Mouse (Mus musculus) stomach, postnatal 0 days (tissue): ENCODE data around the gene Ttc34. TPM values are rescaled to one million over a fixed set of nuclear protein-coding genes. Genes with fewer than 3 reads are reported as not detected.

ENCODE experiments used
- ATAC-seq: fragments of 200-750 bp; cut with Nextera tagmentation; 2 replicates; pipeline ENCODE4 v1.8.0; 2017; ENCODE audit not compliant: low FRiP score, low TSS enrichment
- DNase-seq: peaks from one replicate; pipeline ENCODE4 v3.0.0-alpha.2; 2016; ENCODE audit warnings: low spot score
- H3K27ac ChIP-seq: fragments of 300-500 bp; sonication (generic); replicated peaks from 2 replicates; pipeline ENCODE4 v1.5.1; 2014; ENCODE audit warnings: mild to moderate bottlenecking, control low read depth
- H3K27me3 ChIP-seq: fragments of 300-500 bp; sonication (generic); 2 replicates; pipeline ENCODE4 v1.6.1; 2014; ENCODE audit warnings: low read length; ENCODE audit not compliant: control insufficient read depth, insufficient read depth
- H3K36me3 ChIP-seq: fragments of 300-500 bp; sonication (generic); 2 replicates; pipeline ENCODE4 v1.6.1; 2014; ENCODE audit warnings: low read length, mixed read lengths; ENCODE audit not compliant: control insufficient read depth, insufficient read depth
- H3K4me1 ChIP-seq: fragments of 300-500 bp; sonication (generic); replicated peaks from 2 replicates; pipeline ENCODE4 v1.6.1; 2014; ENCODE audit warnings: antibody characterized with exemption; ENCODE audit not compliant: control insufficient read depth, insufficient read depth
- H3K4me2 ChIP-seq: fragments of 300-500 bp; sonication (generic); replicated peaks from 2 replicates; pipeline ENCODE4 v1.6.1; 2014; ENCODE audit warnings: low read depth, mild to moderate bottlenecking, control low read depth, moderate library complexity
- H3K4me3 ChIP-seq: fragments of 300-500 bp; sonication (generic); 2 replicates; pipeline ENCODE4 v1.5.1; 2014; ENCODE audit warnings: low read depth, low read length, control low read depth
- H3K9ac ChIP-seq: fragments of 300-500 bp; sonication (generic); 2 replicates; pipeline ENCODE4 v1.6.1; 2014; ENCODE audit warnings: mild to moderate bottlenecking, low read length, control low read depth, mixed read lengths
- H3K9me3 ChIP-seq: fragments of 300-500 bp; sonication (generic); 2 replicates; pipeline ENCODE4 v1.6.1; 2016; ENCODE audit warnings: low read length; ENCODE audit not compliant: control insufficient read depth
- CTCF ChIP-seq: IDR thresholded peaks from 2 replicates; pipeline ENCODE4 v1.5.1; 2016; ENCODE audit warnings: antibody characterized with exemption, low read depth, mild to moderate bottlenecking, moderate library complexity
- EP300 ChIP-seq: optimal IDR thresholded peaks from 2 replicates; pipeline ENCODE3; 2016; ENCODE audit warnings: antibody characterized with exemption
- WGBS: fragments of 180-500 bp; shearing (Covaris S2); extraction: QIAGEN DNeasy Blood & Tissue Kit; methylation state at CpG from one replicate; pipeline ENCODE4 v1.1.7; 2014; 5-methylcytosine and 5-hydroxymethylcytosine counted together
- polyA plus RNA-seq: library from polyadenylated mRNA; unstranded; fragments of >200 nt; fragmentation: Nextera tagmentation; extraction: Ambion mirVana; gene quantifications from 2 replicates; pipeline ENCODE4 v1.2.1, GENCODE M21; 2015

Ttc34 gene
- polyA plus RNA-seq, 1 experiment from 2014 or later: 0.10 TPM

GRCm38 (mm10) chr4:154861967-154862366, 24.7 kb downstream of the Ttc34 start:
- Histone ChIP-seq H3K27me3 (no peaks in the 10 kb centered on the region), H3K27ac (no peak overlapping the region), H3K4me2 (no peak overlapping the region), H3K9ac (no peak overlapping the region), H3K4me1 (no peaks in the 10 kb centered on the region), H3K4me3 (no peak overlapping the region), H3K9me3 (no peaks in the 10 kb centered on the region), H3K36me3 (no peaks in the 10 kb centered on the region)
- WGBS: 77% methylated on average over 5 of the region's 5 CpGs
- DNase-seq: no peak
- no peak for ATAC-seq
- TF ChIP-seq CTCF: no peak
- TF ChIP-seq EP300: no peak

GRCm38 (mm10) chr4:154863436-154863935, 26.2 kb downstream of the Ttc34 start:
- Histone ChIP-seq H3K4me1 (no peaks in the 10 kb centered on the region), H3K9ac (no peak overlapping the region), H3K27me3 (no peaks in the 10 kb centered on the region), H3K27ac (no peak overlapping the region), H3K4me3 (no peak overlapping the region), H3K4me2 (no peak overlapping the region), H3K36me3 (no peaks in the 10 kb centered on the region), H3K9me3 (no peaks in the 10 kb centered on the region)
- no peak for TF ChIP-seq CTCF
- whole genome bisulfite sequencing: 76% methylated on average over 3 of the region's 3 CpGs
- no peak for ATAC-seq
- no peak for DNase-seq

GRCm38 (mm10) chr4:154864271-154864771, 27.1 kb downstream of the Ttc34 start:
- 1% methylated on average over 16 of the region's 18 CpGs for WGBS
- TF ChIP-seq EP300: no peak
- peak; percentile 59 for TF ChIP-seq CTCF
- Histone ChIP-seq H3K36me3 (no peaks in the 10 kb centered on the region), H3K9me3 (no peaks in the 10 kb centered on the region), H3K27ac (peak overlapping the region; percentile 63; the same call in 1 of the 2 replicates), H3K4me3 (peak overlapping the region; percentile 35), H3K27me3 (no peaks in the 10 kb centered on the region), H3K4me1 (no peaks in the 10 kb centered on the region), H3K4me2 (peak overlapping the region; percentile 64), H3K9ac (peak overlapping the region; percentile 53)
- DNase-seq: peak; percentile 93
- ATAC-seq: peak; percentile 86

DNA sequence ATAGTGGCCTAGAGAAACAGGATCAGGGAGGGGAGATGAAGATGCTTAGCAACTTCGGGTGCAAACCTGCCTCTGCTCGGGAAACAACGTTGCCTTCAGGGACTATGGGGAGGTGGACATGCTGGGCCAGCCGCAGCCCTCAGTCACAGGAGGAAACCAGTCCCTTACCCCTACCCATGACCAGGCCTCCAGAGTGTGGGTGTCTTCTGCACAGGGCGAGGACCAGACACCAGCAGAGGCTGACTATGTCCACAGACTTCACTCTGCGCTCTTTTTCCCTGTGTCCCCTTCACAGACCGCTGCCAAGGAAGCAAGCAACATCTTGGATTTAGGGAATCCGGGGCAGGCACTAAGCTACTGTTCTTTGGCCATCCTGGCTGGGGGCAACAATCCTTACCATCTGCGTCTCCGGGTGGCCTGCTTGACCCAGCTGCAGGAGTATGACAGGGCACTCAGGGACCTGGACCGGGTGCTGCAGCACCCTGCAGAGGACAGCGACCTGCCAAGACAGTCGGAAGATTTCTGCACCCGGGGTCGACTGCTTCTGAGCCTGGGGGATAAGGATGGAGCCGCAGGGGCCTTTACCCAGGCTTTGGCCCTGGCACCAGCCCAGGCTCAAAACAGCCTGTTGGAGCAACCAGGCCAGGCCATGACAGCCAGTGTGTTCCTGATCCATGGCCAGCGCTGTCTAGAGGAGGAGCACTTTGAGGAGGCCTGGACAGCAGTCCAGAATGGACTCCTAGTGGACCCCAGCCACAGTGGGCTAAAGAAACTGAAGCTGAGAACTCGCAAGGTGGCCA, 27.9 kb downstream of the Ttc34 start:
- Histone ChIP-seq H3K4me1 (no peaks in the 10 kb centered on the region), H3K27ac (peak overlapping the region; percentile 30; the same call in 1 of the 2 replicates), H3K9me3 (no peaks in the 10 kb centered on the region), H3K36me3 (no peaks in the 10 kb centered on the region), H3K27me3 (no peaks in the 10 kb centered on the region), H3K4me3 (no peak overlapping the region; the same call in 1 of the 2 replicates), H3K4me2 (no peak overlapping the region), H3K9ac (peak overlapping the region; percentile 53)
- DNase-seq: no peak
- ATAC-seq: no peak
- TF ChIP-seq EP300: no peak
- no peak for TF ChIP-seq CTCF
- WGBS: 78% methylated on average over 18 of the region's 18 CpGs

GRCm38 (mm10) chr4:154866391-154866790, 29.1 kb downstream of the Ttc34 start:
- Histone ChIP-seq H3K4me2 (no peak overlapping the region), H3K36me3 (no peaks in the 10 kb centered on the region), H3K4me3 (no peak overlapping the region), H3K27ac (no peak overlapping the region), H3K9me3 (no peaks in the 10 kb centered on the region), H3K9ac (no peak overlapping the region), H3K4me1 (no peaks in the 10 kb centered on the region), H3K27me3 (no peaks in the 10 kb centered on the region)
- WGBS: 76% methylated on average over 5 of the region's 5 CpGs
- TF ChIP-seq CTCF (no peak), EP300 (no peak)
- no peak for ATAC-seq
- DNase-seq: no peak

GRCm38 (mm10) chr4:154867257-154867656, 30.0 kb downstream of the Ttc34 start:
- Histone ChIP-seq H3K9me3 (no peaks in the 10 kb centered on the region), H3K9ac (no peak overlapping the region), H3K27ac (no peak overlapping the region), H3K4me1 (no peaks in the 10 kb centered on the region), H3K4me3 (no peak overlapping the region), H3K4me2 (no peak overlapping the region), H3K27me3 (no peaks in the 10 kb centered on the region), H3K36me3 (no peaks in the 10 kb centered on the region)
- no peak for ATAC-seq
- no peak for DNase-seq
- WGBS: 76% methylated on average over 6 of the region's 6 CpGs
- TF ChIP-seq EP300 (no peak), CTCF (no peak)
